Mouse (Mus musculus): ENCODE measurements around the gene Pkp1. TPM values are rescaled to one million over a fixed set of nuclear protein-coding genes. Genes with fewer than 3 reads are reported as not detected.

Pkp1 gene
- total and polyA plus RNA-seq, 3 experiments, result not detected

DNA sequence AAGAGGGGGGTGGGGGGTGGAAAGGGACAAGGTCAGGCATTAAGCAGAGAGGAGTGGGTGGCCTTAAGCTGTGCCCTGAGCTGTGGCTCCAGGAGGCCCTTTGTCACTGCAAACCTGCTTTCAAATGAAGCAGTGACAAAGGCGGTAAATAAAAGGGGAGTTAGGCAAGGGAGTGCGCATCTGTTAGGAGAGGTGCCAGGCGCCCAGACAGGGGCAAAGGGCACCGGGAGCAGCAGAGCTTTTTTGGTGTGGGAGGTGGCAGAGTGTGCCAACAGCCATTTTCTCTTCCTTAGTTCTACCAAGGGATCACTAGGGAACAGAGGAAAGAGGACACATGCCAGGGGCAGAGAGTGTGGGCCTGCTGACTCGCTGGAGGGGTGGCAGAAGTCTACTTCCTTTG lies 1.8 kb downstream of the Pkp1 start:
- H3K9me3 ChIP-seq (replicated peaks; ENCODE audit: insufficient read depth, low read length), result no peaks in the 10 kb centered on the region
- DNase-seq (ENCODE audit: low read depth, low spot score), result no peak
- TF ChIP-seq GATA1 (IDR thresholded peaks at IDR 0.05; ENCODE audit: low read depth, low read length), result no peak
- TF ChIP-seq CTCF (IDR thresholded peaks at IDR 0.05 in 2 of 3, conservative IDR thresholded peaks at IDR 0.05 in 1 of 3; ENCODE audit: control insufficient read depth in 1 of 3, insufficient read depth in 1 of 3, low read depth in 2 of 3, low read length in 3 of 3, poor library complexity in 1 of 3, severe bottlenecking in 1 of 3), result no peak
- no peak for TF ChIP-seq ZC3H11A (IDR thresholded peaks at IDR 0.05; ENCODE audit: low read depth, low read length)
- TF ChIP-seq POLR2A (IDR thresholded peaks at IDR 0.05; ENCODE audit: control insufficient read depth in 1 of 2, insufficient read depth in 1 of 2, low read depth in 1 of 2, low read length in 2 of 2, poor library complexity in 1 of 2), result no peak
- TF ChIP-seq MAX (IDR thresholded peaks at IDR 0.05; ENCODE audit: low read length), result no peak
- no peak for TF ChIP-seq KAT2A (conservative IDR thresholded peaks at IDR 0.05; ENCODE audit: low read depth, low read length)
- TF ChIP-seq TBP (IDR thresholded peaks at IDR 0.05; ENCODE audit: low read depth, low read length), result no peak
- no peak for TF ChIP-seq NRF1 (IDR thresholded peaks at IDR 0.05; ENCODE audit: insufficient read depth, low read depth, low read length, poor library complexity, severe bottlenecking)
- TF ChIP-seq JUND (IDR thresholded peaks at IDR 0.05; ENCODE audit: low read depth, low read length), result no peak
- no peak for TF ChIP-seq EP300 (IDR thresholded peaks at IDR 0.05; ENCODE audit: low read depth in 1 of 2, low read length in 2 of 2)
- H3K9ac ChIP-seq (ENCODE audit: control insufficient read depth, low read depth, low read length, poor library complexity, severe bottlenecking), result no peak overlapping the region
- no peak overlapping the region for H3K4me3 ChIP-seq (ENCODE audit: control insufficient read depth in 1 of 2, insufficient read depth in 1 of 2, low read depth in 2 of 2, low read length in 2 of 2)
- H3K36me3 ChIP-seq (ENCODE audit: control insufficient read depth in 1 of 2, insufficient read depth in 2 of 2, low read length in 2 of 2), result no peaks in the 10 kb centered on the region
- H3K79me2 ChIP-seq (ENCODE audit: control insufficient read depth, insufficient read depth, low read length, poor library complexity), result no peaks in the 10 kb centered on the region
- H3K27ac ChIP-seq (ENCODE audit: control insufficient read depth, low read depth, low read length), result no peak overlapping the region
- H3K27me3 ChIP-seq (ENCODE audit: control insufficient read depth in 1 of 2, insufficient read depth in 2 of 2, low read length in 2 of 2), result peaks cover 2 to 16% of the 10 kb centered on the region in 2 experiments
- no peaks in the 10 kb centered on the region for H3K4me1 ChIP-seq (ENCODE audit: control insufficient read depth in 1 of 2, insufficient read depth in 2 of 2, low read length in 2 of 2)

DNA sequence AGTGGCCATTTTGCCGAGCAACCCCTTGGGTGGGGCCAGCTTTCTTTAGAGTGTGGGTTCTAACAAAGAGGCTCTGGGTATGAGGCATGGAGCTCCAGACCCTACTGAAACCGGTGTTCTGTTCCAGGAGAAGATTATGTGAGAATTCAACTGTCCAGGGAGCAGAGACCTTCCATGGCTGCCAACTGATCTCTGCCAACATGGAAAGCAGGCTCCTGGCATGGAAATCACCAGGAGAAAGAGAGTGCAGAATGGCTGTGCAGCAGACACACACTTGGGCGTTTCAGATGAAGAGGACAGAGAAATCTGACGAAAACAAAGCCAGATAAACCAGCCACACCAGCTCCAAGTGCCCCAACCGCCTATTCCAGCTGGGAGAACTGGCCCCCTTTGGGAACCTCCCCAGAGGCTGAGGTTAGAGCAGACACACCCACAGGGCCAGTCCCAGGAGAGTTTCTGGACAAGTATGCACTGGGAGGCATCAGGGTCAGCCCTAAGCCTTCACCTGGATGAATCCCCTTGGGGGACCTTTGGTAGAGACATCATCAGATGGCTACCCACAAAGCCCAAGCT lies 2.4 kb downstream of the Pkp1 start:
- Histone ChIP-seq H3K9ac (ENCODE audit: control insufficient read depth, low read depth, low read length, poor library complexity, severe bottlenecking) (no peak overlapping the region), H3K9me3 (replicated peaks; ENCODE audit: insufficient read depth, low read length) (no peaks in the 10 kb centered on the region), H3K36me3 (ENCODE audit: control insufficient read depth in 1 of 2, insufficient read depth in 2 of 2, low read length in 2 of 2) (no peaks in the 10 kb centered on the region), H3K79me2 (ENCODE audit: control insufficient read depth, insufficient read depth, low read length, poor library complexity) (no peaks in the 10 kb centered on the region), H3K27me3 (ENCODE audit: control insufficient read depth in 1 of 2, insufficient read depth in 2 of 2, low read length in 2 of 2) (peaks cover 7 to 18% of the 10 kb centered on the region in 2 experiments), H3K4me3 (ENCODE audit: control insufficient read depth in 1 of 2, insufficient read depth in 1 of 2, low read depth in 2 of 2, low read length in 2 of 2) (no peak overlapping the region), H3K4me1 (ENCODE audit: control insufficient read depth in 1 of 2, insufficient read depth in 2 of 2, low read length in 2 of 2) (no peaks in the 10 kb centered on the region), H3K27ac (ENCODE audit: control insufficient read depth, low read depth, low read length) (no peak overlapping the region)
- no peak for DNase-seq (ENCODE audit: low read depth, low spot score)
- TF ChIP-seq GABPA (IDR thresholded peaks at IDR 0.05; ENCODE audit: low read depth, low read length) (no peak), CHD1 (IDR thresholded peaks at IDR 0.05; ENCODE audit: low read depth, low read length) (no peak), ZNF384 (IDR thresholded peaks at IDR 0.05; ENCODE audit: low read depth, low read length) (no peak)

DNA sequence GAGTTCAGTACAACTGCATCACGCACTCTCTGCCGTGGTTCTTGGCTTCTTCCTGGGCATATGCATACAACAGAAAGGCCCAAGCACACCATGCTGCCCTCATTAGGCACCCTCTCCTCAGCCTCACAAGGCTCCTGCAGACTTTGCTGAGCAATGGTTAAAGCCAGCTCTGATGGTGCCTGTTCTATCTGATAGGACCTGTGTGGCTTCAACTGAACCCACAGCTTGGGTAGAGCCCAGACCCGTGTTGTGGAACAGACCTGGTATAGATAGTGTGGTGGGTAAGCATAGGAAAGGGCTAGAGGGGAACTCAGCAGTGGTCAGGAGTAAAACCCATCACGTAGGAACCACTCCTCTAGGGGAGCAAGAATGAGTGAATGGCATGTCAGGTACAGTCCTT lies 5.3 kb downstream of the Pkp1 start:
- no peaks in the 10 kb centered on the region for H3K36me3 ChIP-seq (ENCODE audit: control insufficient read depth in 1 of 2, insufficient read depth in 2 of 2, low read length in 2 of 2)
- H3K4me1 ChIP-seq (ENCODE audit: control insufficient read depth in 1 of 2, insufficient read depth in 2 of 2, low read length in 2 of 2), result no peaks in the 10 kb centered on the region
- H3K9ac ChIP-seq (ENCODE audit: control insufficient read depth, low read depth, low read length, poor library complexity, severe bottlenecking), result no peak overlapping the region
- no peaks in the 10 kb centered on the region for H3K9me3 ChIP-seq (replicated peaks; ENCODE audit: insufficient read depth, low read length)
- no peak for TF ChIP-seq ZMIZ1 (IDR thresholded peaks at IDR 0.05; ENCODE audit: low read depth, low read length)
- TF ChIP-seq ZNF384 (IDR thresholded peaks at IDR 0.05; ENCODE audit: low read depth, low read length), result no peak
- no peak for TF ChIP-seq BHLHE40 (IDR thresholded peaks at IDR 0.05; ENCODE audit: borderline replicate concordance, low read depth, low read length)
- TF ChIP-seq E2F4 (IDR thresholded peaks at IDR 0.05; ENCODE audit: borderline replicate concordance, low read depth, low read length), result no peak
- no peak overlapping the region for H3K4me3 ChIP-seq (ENCODE audit: control insufficient read depth in 1 of 2, insufficient read depth in 1 of 2, low read depth in 2 of 2, low read length in 2 of 2)
- no peak for DNase-seq (ENCODE audit: low read depth, low spot score)
- H3K79me2 ChIP-seq (ENCODE audit: control insufficient read depth, insufficient read depth, low read length, poor library complexity), result no peaks in the 10 kb centered on the region
- peaks cover 9 to 23% of the 10 kb centered on the region in 2 experiments for H3K27me3 ChIP-seq (ENCODE audit: control insufficient read depth in 1 of 2, insufficient read depth in 2 of 2, low read length in 2 of 2)
- no peak overlapping the region for H3K27ac ChIP-seq (ENCODE audit: control insufficient read depth, low read depth, low read length)
